19 mouse cellular contexts compared by ENCODE assay signal in genomic region chr6:37670701-37671100, GRCm38 (mm10).
DNase-seq lines count a peak whose midpoint lies in the region; ATAC-seq and TF ChIP-seq lines count a peak whose summit lies in the region.
"Had no signal": no experiment of that assay in that cellular context is flagged by ENCODE, and none has a peak within 500 bp of the region (broad histone marks: within the 10 kb centered on the region; RNA-seq: fewer than 3 reads in every experiment).

No protein-coding gene starts in this region.

- WGBS in intestine, postnatal 0 days: 66% methylated on average over 3 of the region's 3 CpGs
- 81% methylated on average over 3 of the region's 3 CpGs for WGBS in intestine, embryonic 15.5 days
- WGBS in liver, adult 2 months: 28% methylated on average over 3 of the region's 3 CpGs

- H3K27me3 ChIP-seq in intestine, postnatal 0 days (replicated peaks; ENCODE audit: control insufficient read depth, insufficient read depth, low read length): no peaks in the 10 kb centered on the region
- no peaks in the 10 kb centered on the region for H3K27me3 ChIP-seq in intestine, embryonic 15.5 days (replicated peaks)
- no peaks in the 10 kb centered on the region for H3K27me3 ChIP-seq in liver, adult 2 months (ENCODE audit: control insufficient read depth, insufficient read depth, low read length)
- H3K27me3 ChIP-seq: CH12.LX, Patski had no signal

- DNase-seq in liver, adult 2 months (ENCODE audit: extremely low read depth, low read depth, low spot score): peak; percentile 93
- DNase-seq in liver: no peak
- DNase-seq: adrenal gland, adult 2 months; adrenal gland, adult 8-10 months; adrenal gland, postnatal 10 days; adrenal gland, postnatal 14 days; adrenal gland, postnatal 25 days; adrenal gland, postnatal 36 days; B cell, adult 2 months; cerebellum, adult 11 months; cerebellum, adult 11-12 months; cerebellum, adult 18-20 months had no signal

- no peak overlapping the region for H3K9ac ChIP-seq in intestine, postnatal 0 days (ENCODE audit: low read depth, low read length)
- no peak overlapping the region for H3K9ac ChIP-seq in intestine, embryonic 15.5 days
- no peak overlapping the region for H3K9ac ChIP-seq in liver, adult 2 months (ENCODE audit: low read depth, low read length)

- no peak overlapping the region for H3K4me2 ChIP-seq in intestine, postnatal 0 days (replicated peaks; ENCODE audit: low read depth)
- no peak overlapping the region for H3K4me2 ChIP-seq in intestine, embryonic 15.5 days (replicated peaks)

- TF ChIP-seq POLR2A in liver, adult 2 months (IDR thresholded peaks at IDR 0.05; ENCODE audit: extremely low read depth, insufficient read depth, low read length): no peak

- peak; percentile 45; the same call in 1 of the 2 replicates for ATAC-seq in intestine, postnatal 0 days
- no peak for ATAC-seq in intestine, embryonic 15.5 days
- ATAC-seq: activated CD4-positive, CD25-positive, alpha-beta regulatory T cell, adult 4 months; CD4-positive, CD25-positive, alpha-beta regulatory T cell, adult 4 months; Patski had no signal

- H3K4me1 ChIP-seq in intestine, postnatal 0 days (replicated peaks; ENCODE audit: control insufficient read depth, insufficient read depth, low read length): no peaks in the 10 kb centered on the region
- no peaks in the 10 kb centered on the region for H3K4me1 ChIP-seq in intestine, embryonic 15.5 days (replicated peaks)
- H3K4me1 ChIP-seq in liver, adult 2 months (ENCODE audit: control insufficient read depth, insufficient read depth, low read length): peaks cover 3% of the 10 kb centered on the region

- H3K27ac ChIP-seq in intestine, postnatal 0 days (ENCODE audit: low read depth, low read length): no peak overlapping the region
- H3K27ac ChIP-seq in intestine, embryonic 15.5 days: no peak overlapping the region
- H3K27ac ChIP-seq in liver, adult 2 months (replicated peaks; ENCODE audit: insufficient read depth, low read depth, low read length): no peak overlapping the region

- H3K79me2 ChIP-seq in liver, adult 2 months (ENCODE audit: control insufficient read depth, insufficient read depth, low read length): no peaks in the 10 kb centered on the region

- H3K4me3 ChIP-seq in intestine, postnatal 0 days (ENCODE audit: low read depth, low read length): no peak overlapping the region
- H3K4me3 ChIP-seq in intestine, embryonic 15.5 days (replicated peaks): no peak overlapping the region
- H3K4me3 ChIP-seq in liver, adult 2 months (ENCODE audit: insufficient read depth, low read depth, low read length): no peak overlapping the region

- no peaks in the 10 kb centered on the region for H3K36me3 ChIP-seq in intestine, postnatal 0 days (ENCODE audit: control insufficient read depth, insufficient read depth)
- no peaks in the 10 kb centered on the region for H3K36me3 ChIP-seq in intestine, embryonic 15.5 days
- H3K36me3 ChIP-seq in liver, adult 2 months (ENCODE audit: control insufficient read depth, insufficient read depth, low read length): no peaks in the 10 kb centered on the region
- H3K36me3 ChIP-seq: G1E had no signal

- H3K9me3 ChIP-seq in intestine, postnatal 0 days (ENCODE audit: control insufficient read depth): 0 out of 2 replicates have a peak, but pooled peaks cover 5% of the 10 kb centered on the region
- H3K9me3 ChIP-seq in intestine, embryonic 15.5 days: no peaks in the 10 kb centered on the region
- H3K9me3 ChIP-seq: G1E had no signal

- TF ChIP-seq CTCF in intestine, postnatal 0 days (IDR thresholded peaks at IDR 0.05; ENCODE audit: low read depth): no peak
- no peak for TF ChIP-seq CTCF in liver, adult 2 months (IDR thresholded peaks at IDR 0.05; ENCODE audit: low read depth, low read length)
